Mouse (Mus musculus): ENCODE measurements around the gene Pak4. TPM values are rescaled to one million over a fixed set of nuclear protein-coding genes. Genes with fewer than 3 reads are reported as not detected.

Pak4 gene
- total RNA-seq, 2 experiments from 2014 or later = 13.7 to 16.2 TPM

DNA sequence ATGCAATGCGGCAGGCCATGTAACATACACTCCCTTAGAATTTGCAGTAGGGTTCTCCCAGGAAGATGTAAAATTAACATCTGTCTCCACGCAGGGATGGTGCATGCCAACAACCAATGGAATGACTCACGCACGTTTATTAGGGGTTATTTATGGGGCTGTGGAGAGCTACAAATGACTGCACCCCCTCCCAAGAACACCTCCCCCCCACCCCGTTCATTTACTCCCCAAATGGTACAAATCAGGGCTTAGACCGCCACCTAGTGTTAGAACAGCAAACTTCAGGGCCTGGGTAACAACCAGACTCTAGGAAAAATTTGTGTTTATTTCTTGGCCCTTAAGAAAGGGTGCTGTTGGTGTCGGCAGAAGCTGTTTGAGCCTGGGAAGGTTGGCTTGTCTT lies 3.7 kb upstream of the Pak4 start:
- peak; percentile 68 to 78 for DNase-seq (ENCODE audit: low spot score in 2 of 2)
- TF ChIP-seq CTCF (conservative IDR thresholded peaks at IDR 0.05) = peak; percentile 78
- no peak overlapping the region; the same call in 1 of the 2 replicates for H3K4me3 ChIP-seq
- H3K27ac ChIP-seq = peak overlapping the region; percentile 74

GRCm38 (mm10) chr7:28601029-28601428 lies 3.0 kb upstream of the Pak4 start:
- TF ChIP-seq CTCF (conservative IDR thresholded peaks at IDR 0.05) = peak; percentile 91
- DNase-seq (ENCODE audit: low spot score in 2 of 2) = peak; percentile 72 to 83
- peak overlapping the region; percentile 74 for H3K27ac ChIP-seq

GRCm38 (mm10) chr7:28598951-28599350 lies 966 bp upstream of the Pak4 start:
- TF ChIP-seq CTCF (conservative IDR thresholded peaks at IDR 0.05) = no peak

More at GRCm38 (mm10) chr7:28601029-28601428, 3.0 kb upstream of the Pak4 start:
- no peak overlapping the region for H3K4me3 ChIP-seq

DNA sequence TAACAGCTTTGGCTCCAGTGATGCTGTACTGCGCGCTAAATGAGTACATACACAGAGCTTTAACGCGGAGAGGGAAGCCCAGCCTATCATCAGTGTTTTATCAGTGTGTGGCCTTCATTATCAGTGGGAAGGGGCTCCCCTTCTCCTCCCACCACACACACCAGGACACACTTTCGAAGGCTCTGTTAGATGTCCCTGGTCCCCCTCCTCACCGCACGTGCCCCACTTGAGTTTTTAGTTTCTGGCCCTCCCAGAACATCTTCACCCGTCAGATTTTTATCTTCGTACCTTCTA lies 761 bp downstream of the Pak4 start:
- DNase-seq (ENCODE audit: low spot score in 2 of 2) = no peak
- peak overlapping the region; percentile 70 for H3K4me3 ChIP-seq
- no peak for TF ChIP-seq CTCF (conservative IDR thresholded peaks at IDR 0.05)
- peak overlapping the region; percentile 88; the same call in 1 of the 2 replicates for H3K27ac ChIP-seq

More at GRCm38 (mm10) chr7:28598951-28599350, 966 bp upstream of the Pak4 start:
- no peak for DNase-seq (ENCODE audit: low spot score in 2 of 2)
- Histone ChIP-seq H3K27ac (no peak overlapping the region), H3K4me3 (no peak overlapping the region)

- no peak for TF ChIP-seq CTCF (conservative IDR thresholded peaks at IDR 0.05)
- Histone ChIP-seq H3K27ac (peak overlapping the region; percentile 88; the same call in 1 of the 2 replicates), H3K4me3 (peak overlapping the region; percentile 70)
- no peak for DNase-seq (ENCODE audit: low spot score in 2 of 2)
Measured at GRCm38 (mm10) chr7:28596436-28597276, 1.3 kb downstream of the Pak4 start.

GRCm38 (mm10) chr7:28595751-28596435 lies 2.1 kb downstream of the Pak4 start:
- Histone ChIP-seq H3K27ac (peak overlapping the region; percentile 88), H3K4me3 (no peak overlapping the region)
- DNase-seq (ENCODE audit: low spot score in 2 of 2) = no peak
- no peak for TF ChIP-seq CTCF (conservative IDR thresholded peaks at IDR 0.05)

DNA sequence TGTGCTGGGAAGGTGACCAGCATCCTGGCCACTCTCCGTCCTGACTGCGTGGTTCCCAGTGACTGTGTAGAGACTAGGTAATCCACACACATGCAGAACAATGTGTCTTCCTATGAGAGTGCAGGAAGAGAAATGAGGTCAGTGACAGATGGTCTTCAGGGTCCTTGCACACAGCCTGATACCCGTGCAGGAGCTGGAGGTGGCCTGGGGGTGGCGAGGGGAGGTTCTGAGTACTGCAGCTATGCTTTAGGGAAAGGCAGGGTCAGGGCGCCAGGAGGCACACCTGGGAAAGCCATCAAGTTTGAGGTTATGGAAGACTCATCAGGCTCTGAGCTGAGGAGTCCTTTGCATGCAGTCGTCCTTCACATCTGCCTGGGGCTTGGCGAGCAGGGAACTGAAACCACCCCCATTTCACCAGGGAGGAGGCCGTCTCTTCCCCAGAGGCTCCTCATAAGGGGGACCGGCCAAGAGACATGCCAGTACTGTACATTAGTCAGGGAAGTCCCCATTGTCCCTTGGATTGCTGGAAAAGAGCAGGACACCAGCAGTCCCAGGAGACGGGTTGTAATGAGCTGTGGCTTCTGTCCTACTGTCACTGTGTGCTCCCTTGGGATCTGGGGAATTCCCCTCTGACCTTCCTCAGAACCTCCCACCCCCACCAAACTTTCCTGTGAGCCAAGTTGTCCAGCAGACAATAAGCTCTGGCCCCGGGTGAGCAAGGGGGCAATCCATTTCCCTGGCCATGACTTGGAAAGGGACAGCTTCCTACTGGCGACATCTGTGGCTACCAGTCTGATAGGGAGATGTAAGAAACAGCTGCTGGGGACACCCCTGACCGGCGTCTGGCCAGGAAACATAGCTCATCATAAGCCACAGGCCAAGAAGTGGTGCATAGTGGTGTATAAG lies 4.5 kb downstream of the Pak4 start:
- no peak for TF ChIP-seq CTCF (conservative IDR thresholded peaks at IDR 0.05)
- no peak for DNase-seq (ENCODE audit: low spot score in 2 of 2)
- Histone ChIP-seq H3K27ac (peak overlapping the region; percentile 39), H3K4me3 (no peak overlapping the region)

DNA sequence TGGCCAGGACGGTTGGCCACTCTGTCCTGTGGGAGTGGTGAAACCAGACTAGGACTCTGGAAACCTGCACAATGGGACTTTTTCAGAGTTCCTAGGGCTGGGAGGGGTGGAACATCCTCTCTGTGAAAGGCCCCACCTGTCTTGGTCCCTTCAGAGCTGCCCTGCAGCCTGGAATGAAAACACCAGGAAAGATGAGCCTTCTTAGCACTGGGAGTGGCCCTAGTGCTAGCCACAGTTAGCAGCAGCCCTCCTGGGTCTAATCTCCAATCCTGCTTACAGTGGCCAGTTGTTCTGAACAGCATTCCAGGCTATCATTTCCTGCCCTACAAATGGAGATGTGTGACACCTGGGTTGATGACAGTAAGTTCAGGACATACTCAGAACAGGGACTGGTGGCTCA lies 6.1 kb downstream of the Pak4 start:
- DNase-seq (ENCODE audit: low spot score in 2 of 2) = no peak
- no peak for TF ChIP-seq CTCF (conservative IDR thresholded peaks at IDR 0.05)

GRCm38 (mm10) chr7:28587644-28588043 lies 10.3 kb downstream of the Pak4 start:
- no peak for DNase-seq (ENCODE audit: low spot score in 2 of 2)
- no peak for TF ChIP-seq CTCF (conservative IDR thresholded peaks at IDR 0.05)
- Histone ChIP-seq H3K4me3 (no peak overlapping the region), H3K27ac (peak overlapping the region; percentile 68; the same call in 1 of the 2 replicates)

More for the DNA sequence above, 6.1 kb downstream of the Pak4 start:
- Histone ChIP-seq H3K4me3 (no peak overlapping the region), H3K27ac (no peak overlapping the region)

GRCm38 (mm10) chr7:28586663-28587411 lies 11.1 kb downstream of the Pak4 start:
- Histone ChIP-seq H3K4me3 (no peak overlapping the region), H3K27ac (peak overlapping the region; percentile 68)
- no peak for DNase-seq (ENCODE audit: low spot score in 2 of 2)
- TF ChIP-seq CTCF (conservative IDR thresholded peaks at IDR 0.05) = no peak

- no peak for DNase-seq (ENCODE audit: low spot score in 2 of 2)
- H3K27ac ChIP-seq = peak overlapping the region; percentile 91
- no peak for TF ChIP-seq CTCF (conservative IDR thresholded peaks at IDR 0.05)
- H3K4me3 ChIP-seq = no peak overlapping the region
Measured at GRCm38 (mm10) chr7:28585001-28585400, 13.0 kb downstream of the Pak4 start.

- Histone ChIP-seq H3K4me3 (no peak overlapping the region), H3K27ac (peak overlapping the region; percentile 91)
- DNase-seq (ENCODE audit: low spot score in 2 of 2) = no peak
- TF ChIP-seq CTCF (conservative IDR thresholded peaks at IDR 0.05) = no peak
Measured at GRCm38 (mm10) chr7:28584468-28584867, 13.5 kb downstream of the Pak4 start.
